Mouse (Mus musculus) spleen, adult 2 months (tissue): ENCODE data around the gene Arl1.

ENCODE experiments used
- CTCF ChIP-seq: fragments of 200-500 bp; IDR thresholded peaks from 2 replicates; pipeline ENCODE4 v1.5.1; 2011; ENCODE audit warnings: mild to moderate bottlenecking, inconsistent platforms; ENCODE audit not compliant: insufficient read depth, insufficient read length, insufficient replicate concordance; ENCODE audit errors: extremely low read depth
- POLR2A ChIP-seq: fragments of 200-500 bp; IDR thresholded peaks from 2 replicates; pipeline ENCODE4 v1.6.1; 2011; ENCODE audit warnings: low read depth, low read length, inconsistent platforms

GRCm38 (mm10) chr10:88761524-88762212 is 31.0 kb downstream of the Arl1 start:
- TF ChIP-seq CTCF (no peak), POLR2A (no peak)
